Comparison of ENCODE assay signal across 10 mouse cellular contexts in the genomic region with DNA sequence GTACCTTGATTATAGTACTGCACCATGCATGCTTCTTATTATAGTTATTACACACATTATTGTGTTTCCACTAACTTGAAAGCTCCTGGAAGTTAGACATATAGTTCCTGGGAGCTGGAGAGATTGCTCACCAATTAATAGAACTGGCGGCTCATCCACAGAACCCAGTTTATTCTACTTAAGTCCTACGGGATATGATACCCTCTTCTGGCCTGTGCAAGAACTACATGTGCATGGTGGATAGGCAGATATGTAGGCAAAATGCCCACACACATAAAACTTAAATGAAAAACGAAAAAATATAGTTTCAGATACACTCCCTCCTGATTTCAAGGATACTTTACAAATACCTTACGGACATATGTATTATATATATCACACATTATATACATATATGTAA. TPM values are rescaled to one million over a fixed set of nuclear protein-coding genes. Genes with fewer than 3 reads are reported as not detected.
DNase-seq lines count a peak whose midpoint lies in the region; ATAC-seq and TF ChIP-seq lines count a peak whose summit lies in the region.
"Had no signal": no experiment of that assay in that cellular context is flagged by ENCODE, and none has a peak within 500 bp of the region (broad histone marks: within the 10 kb centered on the region; RNA-seq: fewer than 3 reads in every experiment).

No protein-coding gene starts in this region.

- no peaks in the 10 kb centered on the region for H3K4me1 ChIP-seq in forebrain, postnatal 0 days (ENCODE audit: insufficient read depth)
- H3K4me1 ChIP-seq in forebrain, embryonic 12.5 days, result no peaks in the 10 kb centered on the region
- no peaks in the 10 kb centered on the region for H3K4me1 ChIP-seq in forebrain, embryonic 15.5 days
- H3K4me1 ChIP-seq: limb, embryonic 12.5 days had no signal

- intact Hi-C loops in heart, postnatal 10 days (cut with DNase I), result loop anchor here (1.0 to 10.0 kb wide), 3 partner anchors 307 to 545 kb away; no protein-coding TSS in a partner anchor

- H3K4me2 ChIP-seq in forebrain, postnatal 0 days (ENCODE audit: low read depth), result no peak overlapping the region
- no peak overlapping the region for H3K4me2 ChIP-seq in forebrain, embryonic 12.5 days
- H3K4me2 ChIP-seq in forebrain, embryonic 15.5 days (replicated peaks), result no peak overlapping the region
- H3K4me2 ChIP-seq: limb, embryonic 12.5 days had no signal

- H3K4me3 ChIP-seq in forebrain, postnatal 0 days (ENCODE audit: low read depth, low read length), result no peak overlapping the region
- H3K4me3 ChIP-seq in forebrain, embryonic 12.5 days (replicated peaks), result no peak overlapping the region
- H3K4me3 ChIP-seq in forebrain, embryonic 15.5 days, result no peak overlapping the region
- H3K4me3 ChIP-seq: limb, embryonic 12.5 days had no signal

- H3K9ac ChIP-seq in forebrain, postnatal 0 days, result no peak overlapping the region
- no peak overlapping the region for H3K9ac ChIP-seq in forebrain, embryonic 12.5 days
- H3K9ac ChIP-seq in forebrain, embryonic 15.5 days (replicated peaks), result no peak overlapping the region
- H3K9ac ChIP-seq: limb, embryonic 12.5 days had no signal

- ATAC-seq in forebrain, postnatal 0 days, result no peak
- ATAC-seq in forebrain, embryonic 12.5 days (ENCODE audit: low FRiP score), result no peak
- ATAC-seq in forebrain, embryonic 15.5 days (replicated peaks), result no peak

- no peak overlapping the region for H3K27ac ChIP-seq in forebrain, postnatal 0 days (ENCODE audit: low read depth, low read length)
- no peak overlapping the region for H3K27ac ChIP-seq in forebrain, embryonic 12.5 days
- H3K27ac ChIP-seq in forebrain, embryonic 15.5 days (replicated peaks), result no peak overlapping the region
- H3K27ac ChIP-seq: limb, embryonic 12.5 days had no signal

- peak; percentile 0 for DNase-seq in forebrain, postnatal 0 days
- DNase-seq in right cerebral cortex, adult 18-20 months, result peak; percentile 1
- no peak for DNase-seq in right cerebral cortex, postnatal 25 days
- peak; percentile 12 to 14 for DNase-seq in heart, postnatal 10 days
- DNase-seq in retina, embryonic 14.5 days (ENCODE audit: low spot score), result peak; percentile 1
- DNase-seq in cerebellum, adult 9-10 months, result no peak

- H3K9me3 ChIP-seq in forebrain, postnatal 0 days (ENCODE audit: low read length), result no peaks in the 10 kb centered on the region
- no peaks in the 10 kb centered on the region for H3K9me3 ChIP-seq in forebrain, embryonic 12.5 days
- no peaks in the 10 kb centered on the region for H3K9me3 ChIP-seq in forebrain, embryonic 15.5 days
- H3K9me3 ChIP-seq: limb, embryonic 12.5 days had no signal

- H3K27me3 ChIP-seq in forebrain, postnatal 0 days (ENCODE audit: insufficient read depth, low read length), result no peaks in the 10 kb centered on the region
- no peaks in the 10 kb centered on the region for H3K27me3 ChIP-seq in forebrain, embryonic 12.5 days
- H3K27me3 ChIP-seq in forebrain, embryonic 15.5 days, result no peaks in the 10 kb centered on the region
- H3K27me3 ChIP-seq: limb, embryonic 12.5 days had no signal

- no peaks in the 10 kb centered on the region for H3K36me3 ChIP-seq in forebrain, postnatal 0 days (ENCODE audit: insufficient read depth)
- no peaks in the 10 kb centered on the region for H3K36me3 ChIP-seq in forebrain, embryonic 12.5 days (replicated peaks)
- H3K36me3 ChIP-seq in forebrain, embryonic 15.5 days, result no peaks in the 10 kb centered on the region
- H3K36me3 ChIP-seq: limb, embryonic 12.5 days had no signal

- no peak for TF ChIP-seq CTCF in forebrain, postnatal 0 days (IDR thresholded peaks at IDR 0.05; ENCODE audit: low read depth)

- 52% methylated on average over 4 of the region's 4 CpGs for WGBS in forebrain, postnatal 0 days
- 54% methylated on average over 4 of the region's 4 CpGs for WGBS in forebrain, embryonic 12.5 days
- WGBS in forebrain, embryonic 15.5 days, result 55% methylated on average over 4 of the region's 4 CpGs

RNA-seq across cellular contexts. Expression of a gene that starts 36.5 kb away (rescaled TPM):
- not detected in 2 replicates for total RNA-seq in forebrain, postnatal 0 days (2014; rRNA removed)
- polyA plus RNA-seq in forebrain, postnatal 0 days (2015; fragmentation: Nextera tagmentation; extraction: Ambion mirVana), result not detected in 2 replicates
- polyA plus RNA-seq in forebrain, embryonic 12.5 days (2016; fragmentation: Nextera tagmentation; extraction: Ambion mirVana), result not detected in 2 replicates
- total RNA-seq in heart, postnatal 10 days (2021), result under 1 TPM; 0.29 to 0.42 TPM
- not detected in 2 replicates for polyA plus RNA-seq in forebrain, embryonic 15.5 days (2015; fragmentation: Nextera tagmentation; extraction: Ambion mirVana)
- total RNA-seq: neutrophil, adult 5-6 weeks had no signal
- polyA plus RNA-seq: limb, embryonic 12.5 days had no signal

Comparison
In these comparisons a context has a peak if more than half of its experiments do, and no peak if none do; other contexts are left out.
1. DNase-seq: peak in forebrain, postnatal 0 days (single experiment), right cerebral cortex, adult 18-20 months (single experiment), heart, postnatal 10 days (2 of 2) and retina, embryonic 14.5 days (single experiment); none in right cerebral cortex, postnatal 25 days (single experiment) and cerebellum, adult 9-10 months (single experiment).